Mouse (Mus musculus) midbrain, embryonic 10.5 days (tissue): ENCODE data around the gene Sp3. TPM values are rescaled to one million over a fixed set of nuclear protein-coding genes. Genes with fewer than 3 reads are reported as not detected.
A peak's percentile ranks its signal among the peaks of the same experiment; 100 is the strongest.
"Not testable (repeated sequence)": the region's sequence is repeated elsewhere in the genome, so short reads cannot be mapped to it uniquely, and the experiment has no call there.

ENCODE experiments used
- DNase-seq: peaks from one replicate; pipeline ENCODE4 v3.0.0-alpha.2; 2017; ENCODE audit warnings: low spot score
- H3K27ac ChIP-seq: fragments of 300-500 bp; sonication (generic); replicated peaks from 2 replicates; pipeline ENCODE4 v1.5.1; 2016; ENCODE audit warnings: mild to moderate bottlenecking
- H3K27me3 ChIP-seq: fragments of 300-500 bp; sonication (generic); 2 replicates; pipeline ENCODE4 v1.6.1; 2016; ENCODE audit warnings: low read depth, mild to moderate bottlenecking; ENCODE audit not compliant: poor library complexity, severe bottlenecking
- H3K36me3 ChIP-seq: fragments of 300-500 bp; sonication (generic); 2 replicates; pipeline ENCODE4 v1.6.1; 2016; ENCODE audit warnings: mild to moderate bottlenecking, moderate library complexity
- H3K4me1 ChIP-seq: fragments of 300-500 bp; sonication (generic); 2 replicates; pipeline ENCODE4 v1.6.1; 2016
- H3K4me3 ChIP-seq: fragments of 300-500 bp; sonication (generic); 2 replicates; pipeline ENCODE4 v1.5.1; 2016; ENCODE audit warnings: mild to moderate bottlenecking, moderate library complexity
- H3K9me3 ChIP-seq: fragments of 300-500 bp; sonication (generic); replicated peaks from 2 replicates; pipeline ENCODE4 v1.6.1; 2016; ENCODE audit warnings: mild to moderate bottlenecking
- WGBS: fragments of 180-500 bp; shearing (Covaris S2); methylation state at CpG from one replicate; pipeline ENCODE4 v1.1.7; 2016; 5-methylcytosine and 5-hydroxymethylcytosine counted together
- polyA plus RNA-seq: library from polyadenylated mRNA; unstranded; fragments of >200 nt; fragmentation: Nextera tagmentation; extraction: Ambion mirVana; gene quantifications from 2 replicates; pipeline ENCODE4 v1.2.1, GENCODE M21; 2016

Sp3 gene
- polyA plus RNA-seq, result 43.2 and 50.7 TPM in 2 replicates

DNA sequence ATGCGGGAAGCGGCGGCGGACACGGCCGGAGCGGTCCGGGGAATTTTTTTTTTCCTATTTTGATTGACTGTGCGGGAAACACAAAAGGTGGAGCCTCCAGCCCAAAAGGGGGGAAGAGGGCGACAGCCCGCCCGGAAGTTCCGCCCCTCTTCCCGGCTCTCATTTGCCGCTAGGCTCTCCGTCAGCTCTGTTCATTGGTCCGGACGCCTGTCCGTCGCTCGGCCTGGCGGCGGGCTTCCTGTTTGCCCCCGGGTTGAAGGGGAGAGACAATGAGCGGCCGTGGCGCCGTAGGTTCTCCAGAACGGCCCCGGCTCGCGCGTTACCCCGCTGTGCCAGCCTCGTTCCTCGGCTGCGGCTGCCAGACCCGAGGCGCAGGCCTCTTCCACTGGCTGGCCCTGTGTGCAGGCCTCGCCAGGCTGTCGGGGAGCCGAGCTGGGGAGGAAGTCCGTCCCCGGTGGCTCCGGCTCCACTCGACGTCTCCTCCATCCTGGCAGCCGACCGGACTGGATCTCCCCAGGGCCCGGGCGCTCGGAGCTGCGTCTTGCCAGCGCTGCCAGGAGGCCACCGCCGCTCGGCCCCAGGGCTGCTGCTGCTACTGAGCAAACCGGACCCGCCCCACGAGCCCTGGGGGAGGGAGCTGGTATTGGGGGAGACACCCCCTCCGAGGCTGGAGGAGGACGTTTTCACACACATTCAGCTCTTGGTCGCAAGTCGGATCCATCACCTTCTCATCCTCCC lies at the start of gene Sp3:
TSS of gene Sp3 (minus strand) at position 110 of the 738 bp plus-strand sequence.
- H3K9me3 ChIP-seq, result no peaks in the 10 kb centered on the region
- peak within 1 kb of the TSS; percentile 87 for H3K4me3 ChIP-seq
- no peaks in the 10 kb centered on the region for H3K27me3 ChIP-seq
- H3K27ac ChIP-seq, result peak within 1 kb of the TSS; percentile 100
- H3K36me3 ChIP-seq, result peaks cover 7% of the 10 kb centered on the region
- DNase-seq, result peak; percentile 98
- peaks cover 38% of the 10 kb centered on the region for H3K4me1 ChIP-seq
- under 1% methylated on average over 63 of the region's 64 CpGs for WGBS

DNA sequence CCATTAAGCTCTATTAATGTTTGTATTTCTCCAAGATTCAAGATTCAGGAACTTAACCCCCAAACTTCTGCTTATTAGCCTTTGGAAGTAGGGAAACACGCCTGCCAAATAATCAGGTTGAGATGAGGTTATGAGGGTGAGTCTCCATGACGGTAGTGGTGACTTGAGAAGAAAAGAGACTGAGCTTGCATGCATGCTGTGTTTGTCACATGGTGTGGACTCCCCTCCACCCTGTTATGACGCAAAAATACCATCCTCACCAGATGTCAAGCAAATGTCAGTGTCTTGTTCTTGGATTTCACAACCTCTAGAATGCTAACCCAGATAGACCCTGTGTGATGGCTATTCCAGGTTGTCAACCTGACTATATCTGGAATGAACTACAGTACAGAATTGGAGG lies 49.6 kb upstream of the Sp3 start:
- Histone ChIP-seq H3K4me1 (peaks cover 9% of the 10 kb centered on the region; the same call in 1 of the 2 replicates), H3K9me3 (no peaks in the 10 kb centered on the region), H3K27ac (no peak overlapping the region), H3K36me3 (no peaks in the 10 kb centered on the region), H3K4me3 (no peak overlapping the region), H3K27me3 (no peaks in the 10 kb centered on the region)
- no peak for DNase-seq
- WGBS, result 87% methylated on average over 3 of the region's 3 CpGs

GRCm38 (mm10) chr2:73028019-73028418 lies 47.8 kb upstream of the Sp3 start:
- H3K36me3 ChIP-seq, result no peaks in the 10 kb centered on the region
- no peak for DNase-seq
- no peaks in the 10 kb centered on the region for H3K9me3 ChIP-seq
- no peak overlapping the region for H3K27ac ChIP-seq
- no peaks in the 10 kb centered on the region; the same call in 1 of the 2 replicates for H3K4me1 ChIP-seq
- no peak overlapping the region for H3K4me3 ChIP-seq
- 92% methylated on average over 3 of the region's 3 CpGs for WGBS
- H3K27me3 ChIP-seq, result no peaks in the 10 kb centered on the region

DNA sequence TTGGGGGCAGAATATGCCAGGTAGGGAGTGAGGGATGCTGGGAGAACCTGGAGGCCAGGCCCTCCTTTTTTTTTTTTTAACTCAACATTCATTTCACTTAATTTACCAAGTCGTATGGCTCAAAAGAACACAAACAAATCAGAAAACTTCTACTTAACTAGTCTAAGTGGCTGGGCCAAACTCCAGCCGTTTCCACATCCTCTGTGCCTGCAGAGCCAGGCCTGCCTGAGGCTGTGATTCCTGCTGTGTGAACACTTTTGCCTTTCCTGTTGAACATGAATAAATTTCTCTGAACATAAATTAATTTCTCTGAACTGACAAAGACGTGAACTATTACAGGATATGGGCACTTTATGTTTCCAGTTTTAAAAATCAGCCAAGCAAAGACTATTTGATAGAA lies 46.9 kb upstream of the Sp3 start:
- Histone ChIP-seq H3K27me3 (no peaks in the 10 kb centered on the region), H3K36me3 (no peaks in the 10 kb centered on the region), H3K4me1 (no peaks in the 10 kb centered on the region; the same call in 1 of the 2 replicates), H3K4me3 (no peak overlapping the region), H3K27ac (no peak overlapping the region), H3K9me3 (no peaks in the 10 kb centered on the region)
- no peak for DNase-seq
- WGBS, result 67% methylated on average over 3 of the region's 3 CpGs

GRCm38 (mm10) chr2:73023803-73024202 lies 43.6 kb upstream of the Sp3 start:
- Histone ChIP-seq H3K27me3 (no peaks in the 10 kb centered on the region), H3K4me3 (no peak overlapping the region), H3K9me3 (no peaks in the 10 kb centered on the region), H3K4me1 (no peaks in the 10 kb centered on the region; the same call in 1 of the 2 replicates), H3K36me3 (no peaks in the 10 kb centered on the region), H3K27ac (no peak overlapping the region)
- DNase-seq, result no peak
- WGBS, result 48% methylated on average over 6 of the region's 6 CpGs

DNA sequence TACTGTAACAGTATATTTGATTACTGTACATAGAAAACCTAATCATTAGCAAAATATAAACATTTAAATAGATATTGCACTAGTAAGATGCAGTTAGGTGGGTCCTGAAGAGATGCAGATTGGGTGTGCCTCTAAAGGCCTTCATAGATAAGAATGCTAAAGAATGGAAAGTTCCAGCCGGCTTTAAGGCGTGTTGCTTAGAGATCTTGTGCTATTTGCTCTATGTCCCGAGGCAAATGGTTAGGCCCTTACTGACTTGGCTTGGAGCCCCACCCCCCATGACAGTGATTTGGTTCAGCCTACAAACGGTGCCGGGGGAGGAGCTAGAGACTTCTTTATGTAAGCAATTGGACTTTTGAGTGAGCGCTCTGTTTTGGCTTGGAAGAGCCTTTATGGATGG lies 40.8 kb upstream of the Sp3 start:
- H3K4me1 ChIP-seq, result no peaks in the 10 kb centered on the region; the same call in 1 of the 2 replicates
- H3K9me3 ChIP-seq, result no peaks in the 10 kb centered on the region
- no peaks in the 10 kb centered on the region for H3K27me3 ChIP-seq
- no peak overlapping the region for H3K27ac ChIP-seq
- WGBS, result 84% methylated on average over 6 of the region's 6 CpGs
- DNase-seq, result no peak
- H3K4me3 ChIP-seq, result no peak overlapping the region
- no peaks in the 10 kb centered on the region for H3K36me3 ChIP-seq

DNA sequence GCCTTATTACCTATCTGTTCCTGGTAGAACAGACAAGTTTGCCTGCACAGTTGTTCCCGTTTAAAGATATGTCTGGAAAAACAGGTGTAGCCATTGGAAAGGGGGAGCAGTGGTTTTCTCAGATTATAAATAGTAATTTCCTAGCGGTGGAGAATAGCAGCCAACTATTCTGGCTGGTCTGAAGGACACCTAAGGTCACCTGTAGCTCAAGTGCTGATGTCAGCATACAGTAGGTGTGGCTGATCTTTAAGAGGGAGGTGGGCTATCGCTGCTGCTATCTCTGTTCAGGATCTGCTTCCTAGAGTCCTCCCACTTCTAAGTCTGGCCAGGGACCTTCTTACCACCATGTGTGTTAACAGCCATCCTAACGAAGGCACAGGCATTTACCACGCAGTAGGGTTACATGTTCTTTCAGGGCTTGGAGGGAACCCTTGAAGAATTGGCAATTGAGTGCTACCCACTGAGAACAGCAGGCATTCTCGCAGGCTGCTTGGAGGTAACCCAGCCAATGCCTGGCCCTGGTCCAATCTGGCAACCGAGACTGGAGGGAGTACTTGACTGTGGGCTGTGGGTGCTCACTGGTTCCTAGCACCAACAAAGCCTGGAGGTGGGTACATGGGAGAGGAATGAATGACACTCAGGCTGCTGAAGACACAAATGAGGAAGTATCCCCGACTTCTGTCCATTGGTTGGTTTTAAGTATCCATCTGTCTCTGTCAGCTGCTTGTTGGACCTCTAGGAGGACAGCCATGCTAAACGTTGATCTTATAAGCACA lies 39.3 kb upstream of the Sp3 start:
- Histone ChIP-seq H3K27ac (no peak overlapping the region), H3K9me3 (no peaks in the 10 kb centered on the region), H3K4me3 (no peak overlapping the region), H3K27me3 (no peaks in the 10 kb centered on the region), H3K36me3 (no peaks in the 10 kb centered on the region), H3K4me1 (no peaks in the 10 kb centered on the region; the same call in 1 of the 2 replicates)
- no peak for DNase-seq
- 82% methylated on average over 9 of the region's 9 CpGs for WGBS

DNA sequence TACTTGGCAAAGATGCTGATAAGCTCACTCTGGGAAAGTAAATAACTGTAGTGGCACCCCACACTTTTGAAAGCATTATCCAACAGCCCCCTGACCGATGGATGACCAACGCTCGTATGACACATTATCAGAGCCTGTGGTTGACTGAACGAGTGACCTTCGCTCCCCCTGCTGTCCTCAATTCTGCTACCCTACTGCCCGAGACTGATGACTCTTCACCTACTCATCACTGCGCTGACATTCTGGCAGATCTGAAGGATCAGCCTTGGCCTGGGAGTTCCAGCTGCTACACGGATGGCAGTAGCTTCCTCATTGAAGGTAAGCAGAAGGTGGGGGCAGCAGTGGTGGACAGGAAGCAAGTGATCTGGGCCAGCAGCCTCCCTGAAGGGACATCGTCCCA lies 33.8 kb upstream of the Sp3 start:
- H3K9me3 ChIP-seq, result peaks cover 15% of the 10 kb centered on the region
- not testable (repeated sequence) for H3K27me3 ChIP-seq, DNase-seq, H3K36me3 ChIP-seq, H3K4me3 ChIP-seq, H3K27ac ChIP-seq, H3K4me1 ChIP-seq
- WGBS, result 87% methylated on average over 9 of the region's 9 CpGs

- H3K36me3 ChIP-seq, result no peaks in the 10 kb centered on the region
- no peaks in the 10 kb centered on the region for H3K27me3 ChIP-seq
- no peaks in the 10 kb centered on the region for H3K4me1 ChIP-seq
- H3K4me3 ChIP-seq, result no peak overlapping the region
- 76% methylated on average over 20 of the region's 20 CpGs for WGBS
- peak; percentile 30 for DNase-seq
- H3K9me3 ChIP-seq, result peaks cover 15% of the 10 kb centered on the region
- no peak overlapping the region for H3K27ac ChIP-seq
Observed at GRCm38 (mm10) chr2:73012636-73013035, 32.4 kb upstream of the Sp3 start.

- H3K27ac ChIP-seq, result no peak overlapping the region
- H3K27me3 ChIP-seq, result no peaks in the 10 kb centered on the region
- H3K9me3 ChIP-seq, result peaks cover 15% of the 10 kb centered on the region
- DNase-seq, result no peak
- H3K4me1 ChIP-seq, result peaks cover 32% of the 10 kb centered on the region
- WGBS, result 93% methylated on average over 9 of the region's 9 CpGs
- no peaks in the 10 kb centered on the region for H3K36me3 ChIP-seq
- H3K4me3 ChIP-seq, result no peak overlapping the region
Observed at GRCm38 (mm10) chr2:73007472-73007871, 27.2 kb upstream of the Sp3 start.

DNA sequence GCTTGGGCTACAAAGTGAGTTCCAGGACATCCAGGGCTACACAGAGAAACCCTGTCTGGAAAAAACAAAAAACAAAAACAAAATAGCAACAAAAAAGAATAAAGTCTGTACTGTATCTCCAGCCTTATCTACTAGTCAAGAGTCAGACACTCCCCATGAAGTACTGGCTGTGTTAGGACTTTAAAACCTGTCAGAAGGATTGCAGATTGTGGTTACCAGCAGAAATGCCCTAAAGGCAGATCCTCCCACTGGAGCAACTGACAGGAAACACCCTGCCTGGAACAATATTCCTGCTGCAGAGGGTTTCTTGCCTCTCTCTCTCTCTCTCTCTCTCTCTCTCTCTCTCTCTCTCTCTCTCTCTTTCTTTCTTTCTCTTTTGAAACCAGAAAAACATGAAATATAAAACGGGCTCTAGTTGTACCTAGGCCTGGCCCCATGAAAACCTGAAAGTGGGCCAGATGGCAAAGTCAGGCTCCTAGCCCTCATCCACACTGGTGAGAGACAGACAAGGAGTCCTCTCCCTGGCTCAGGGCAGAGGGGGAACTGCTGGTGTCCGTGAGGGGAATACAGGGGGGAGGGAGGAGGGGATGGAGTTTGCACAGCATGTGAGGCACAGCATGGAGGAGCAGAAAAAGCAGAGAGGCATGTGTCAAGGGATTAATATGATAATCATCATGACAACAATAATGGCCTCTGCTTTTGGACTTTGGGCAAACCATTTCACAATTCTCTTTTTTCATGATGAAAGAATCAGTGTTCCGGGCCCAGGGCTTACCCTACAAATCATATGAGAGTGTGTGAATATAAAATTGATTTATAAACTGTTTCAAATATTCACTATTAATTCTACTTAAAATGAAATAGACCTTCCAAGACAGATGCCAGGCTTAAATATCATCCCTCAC lies 25.6 kb upstream of the Sp3 start:
- Histone ChIP-seq H3K4me3 (no peak overlapping the region), H3K27me3 (no peaks in the 10 kb centered on the region), H3K36me3 (no peaks in the 10 kb centered on the region), H3K4me1 (peaks cover 32% of the 10 kb centered on the region), H3K9me3 (peaks cover 9% of the 10 kb centered on the region), H3K27ac (peak overlapping the region; percentile 10; the same call in 1 of the 2 replicates)
- DNase-seq, result no peak
- WGBS, result 62% methylated on average over 3 of the region's 3 CpGs
